Mouse (Mus musculus): ENCODE measurements at regions not wholly inside any gene's neighbourhood (a gene's known extent, or its start where the extent isn't known, plus 50 kb on each side); places are given as distances from the start of the nearest gene placed in this dataset.
A peak's percentile ranks its signal among the peaks of the same experiment; 100 is the strongest.

DNA sequence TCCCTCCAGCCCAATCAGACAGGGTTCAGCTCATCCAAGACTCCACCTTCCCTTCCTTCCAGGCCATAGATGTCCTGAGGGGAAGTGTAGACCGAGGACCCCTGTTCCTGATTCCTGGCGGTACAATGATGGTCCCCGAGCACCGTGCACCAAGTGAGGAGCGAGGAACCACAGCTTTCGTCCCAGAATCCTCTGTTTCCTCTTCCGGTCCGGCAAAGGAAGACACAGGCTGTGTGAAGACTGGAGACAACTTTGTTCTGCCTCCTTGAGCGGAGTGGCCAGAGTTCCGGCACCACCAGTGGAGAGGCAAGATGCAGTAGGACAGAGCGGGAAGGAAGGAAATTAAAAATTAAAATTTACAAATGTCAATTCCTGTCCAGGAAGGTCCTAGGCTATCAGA, 305.0 kb upstream of the Fam19a5 start:
- Histone ChIP-seq H3K36me3 (ENCODE audit: control insufficient read depth, insufficient read depth) (no peaks in the 10 kb centered on the region), H3K4me2 (ENCODE audit: low read depth, low read length) (no peak overlapping the region), H3K4me3 (ENCODE audit: low read depth, low read length) (no peak overlapping the region), H3K4me1 (ENCODE audit: control insufficient read depth, low read depth, low read length) (no peaks in the 10 kb centered on the region), H3K27me3 (ENCODE audit: control insufficient read depth, insufficient read depth, low read depth, low read length) (no peaks in the 10 kb centered on the region), H3K27ac (ENCODE audit: low read length) (no peak overlapping the region), H3K9ac (ENCODE audit: low read depth, low read length) (no peak overlapping the region), H3K9me3 (replicated peaks; ENCODE audit: control insufficient read depth, low read length) (no peaks in the 10 kb centered on the region; the same call in 1 of the 2 replicates)
- WGBS (ENCODE audit: insufficient replicate concordance): 73% methylated on average over 11 of the region's 11 CpGs
- no peak for ATAC-seq (ENCODE audit: low read depth)

DNA sequence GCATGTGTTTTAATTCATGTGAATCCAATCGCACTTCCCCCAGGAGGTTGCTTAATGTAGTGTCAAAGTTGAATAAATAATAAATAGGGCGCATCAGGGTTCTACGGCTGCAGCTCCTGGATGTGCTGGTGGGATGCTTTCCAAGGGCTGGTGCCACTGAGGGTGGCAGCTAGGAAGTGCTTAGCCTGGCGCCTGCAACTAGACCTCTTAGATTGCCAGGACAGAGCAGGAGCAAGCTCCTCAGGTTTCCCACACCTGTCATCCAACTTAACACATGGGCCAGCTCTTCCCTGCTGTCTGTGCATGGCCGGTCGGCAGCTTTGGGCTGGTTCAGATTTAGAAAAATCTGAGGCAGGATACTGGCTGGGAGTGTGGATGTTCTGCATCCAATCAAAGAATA, 282.6 kb upstream of the Fam19a5 start:
- Histone ChIP-seq H3K27me3 (ENCODE audit: control insufficient read depth, insufficient read depth, low read depth, low read length) (no peaks in the 10 kb centered on the region), H3K4me1 (ENCODE audit: control insufficient read depth, low read depth, low read length) (no peaks in the 10 kb centered on the region), H3K36me3 (ENCODE audit: control insufficient read depth, insufficient read depth) (no peaks in the 10 kb centered on the region), H3K9ac (ENCODE audit: low read depth, low read length) (no peak overlapping the region), H3K27ac (ENCODE audit: low read length) (no peak overlapping the region), H3K9me3 (replicated peaks; ENCODE audit: control insufficient read depth, low read length) (no peaks in the 10 kb centered on the region), H3K4me2 (ENCODE audit: low read depth, low read length) (no peak overlapping the region), H3K4me3 (ENCODE audit: low read depth, low read length) (no peak overlapping the region)
- no peak for ATAC-seq (ENCODE audit: low read depth)
- 68% methylated on average over 6 of the region's 6 CpGs for WGBS (ENCODE audit: insufficient replicate concordance)

DNA sequence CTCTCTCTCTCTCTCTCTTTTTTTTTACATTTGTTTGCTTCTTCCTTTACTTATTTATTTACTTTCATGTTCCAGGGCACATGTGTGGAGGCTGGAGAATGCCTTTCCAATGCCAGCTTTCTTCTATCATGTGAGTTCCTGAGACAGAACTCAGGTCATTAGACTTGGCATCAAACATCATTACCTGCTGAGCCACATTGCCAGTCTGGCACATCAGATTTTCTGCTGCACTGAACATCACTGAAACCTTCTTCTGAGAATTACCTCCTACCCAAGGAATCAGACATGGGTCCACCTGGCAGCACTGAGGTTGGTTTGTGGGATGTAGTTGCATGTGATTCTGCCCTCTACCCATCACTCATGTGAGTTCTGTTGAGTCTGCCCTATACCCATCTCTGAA, 279.2 kb upstream of the Fam19a5 start:
- Histone ChIP-seq H3K36me3 (ENCODE audit: control insufficient read depth, insufficient read depth) (no peaks in the 10 kb centered on the region), H3K4me1 (ENCODE audit: control insufficient read depth, low read depth, low read length) (no peaks in the 10 kb centered on the region), H3K4me3 (ENCODE audit: low read depth, low read length) (no peak overlapping the region), H3K9ac (ENCODE audit: low read depth, low read length) (no peak overlapping the region), H3K9me3 (replicated peaks; ENCODE audit: control insufficient read depth, low read length) (no peaks in the 10 kb centered on the region), H3K4me2 (ENCODE audit: low read depth, low read length) (no peak overlapping the region), H3K27me3 (ENCODE audit: control insufficient read depth, insufficient read depth, low read depth, low read length) (no peaks in the 10 kb centered on the region), H3K27ac (ENCODE audit: low read length) (no peak overlapping the region)
- ATAC-seq (ENCODE audit: low read depth): no peak

DNA sequence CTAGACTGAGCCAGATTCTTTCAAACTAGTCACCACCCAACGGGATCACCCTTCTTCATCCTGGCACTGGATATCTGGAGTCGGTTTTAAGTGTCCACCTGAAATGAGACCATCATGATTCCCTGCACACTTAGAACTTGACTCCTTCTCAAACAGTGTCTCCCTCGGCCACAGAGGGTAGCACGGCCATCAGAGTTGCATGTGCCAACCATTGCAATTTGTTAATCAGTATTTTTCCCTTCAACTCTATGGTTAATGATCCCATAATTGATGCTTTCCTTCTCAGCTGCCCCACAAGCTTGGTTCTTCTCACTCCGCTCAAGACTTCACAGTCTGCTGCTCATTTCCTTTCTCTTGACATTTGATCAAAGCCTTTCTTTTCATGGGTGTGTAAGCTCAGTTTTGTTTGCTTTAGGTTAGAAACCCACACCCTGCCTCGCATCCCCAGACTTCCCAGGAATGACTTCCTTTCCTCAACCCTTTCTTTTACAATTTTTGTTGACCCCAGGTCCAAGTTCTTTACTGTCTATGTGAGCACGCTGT, 253.0 kb upstream of the Fam19a5 start:
- WGBS (ENCODE audit: insufficient replicate concordance): 60% methylated on average over 7 of the region's 7 CpGs
- ATAC-seq (ENCODE audit: low read depth): no peak
- no peaks in the 10 kb centered on the region for H3K27me3 ChIP-seq (ENCODE audit: control insufficient read depth, insufficient read depth, low read depth, low read length)
- no peak overlapping the region for H3K27ac ChIP-seq (ENCODE audit: low read length)
- H3K9ac ChIP-seq (ENCODE audit: low read depth, low read length): no peak overlapping the region
- H3K4me2 ChIP-seq (ENCODE audit: low read depth, low read length): no peak overlapping the region
- H3K4me3 ChIP-seq (ENCODE audit: low read depth, low read length): no peak overlapping the region
- H3K9me3 ChIP-seq (replicated peaks; ENCODE audit: control insufficient read depth, low read length): no peaks in the 10 kb centered on the region
- no peaks in the 10 kb centered on the region for H3K36me3 ChIP-seq (ENCODE audit: control insufficient read depth, insufficient read depth)
- H3K4me1 ChIP-seq (ENCODE audit: control insufficient read depth, low read depth, low read length): no peaks in the 10 kb centered on the region

DNA sequence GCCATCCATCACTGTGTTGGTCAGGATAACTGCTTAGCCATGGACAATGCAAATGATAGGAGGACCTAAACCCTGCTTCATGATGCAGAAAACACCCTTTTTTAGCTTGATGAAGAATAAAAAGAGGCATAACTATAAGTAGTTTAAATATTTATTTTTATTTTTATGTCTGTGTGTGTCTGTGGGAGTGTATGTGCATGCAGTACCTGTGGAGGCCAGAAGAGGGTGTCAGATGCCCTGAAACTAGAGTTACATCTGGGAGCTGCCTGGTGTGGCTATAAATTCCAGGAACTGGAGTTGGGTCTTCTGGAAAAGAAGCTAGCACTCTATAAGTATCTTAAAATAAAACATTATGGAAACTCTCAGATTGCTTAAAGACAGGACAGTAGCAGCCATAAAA, 224.2 kb upstream of the Fam19a5 start:
- no peaks in the 10 kb centered on the region for H3K9me3 ChIP-seq (replicated peaks; ENCODE audit: control insufficient read depth, low read length)

DNA sequence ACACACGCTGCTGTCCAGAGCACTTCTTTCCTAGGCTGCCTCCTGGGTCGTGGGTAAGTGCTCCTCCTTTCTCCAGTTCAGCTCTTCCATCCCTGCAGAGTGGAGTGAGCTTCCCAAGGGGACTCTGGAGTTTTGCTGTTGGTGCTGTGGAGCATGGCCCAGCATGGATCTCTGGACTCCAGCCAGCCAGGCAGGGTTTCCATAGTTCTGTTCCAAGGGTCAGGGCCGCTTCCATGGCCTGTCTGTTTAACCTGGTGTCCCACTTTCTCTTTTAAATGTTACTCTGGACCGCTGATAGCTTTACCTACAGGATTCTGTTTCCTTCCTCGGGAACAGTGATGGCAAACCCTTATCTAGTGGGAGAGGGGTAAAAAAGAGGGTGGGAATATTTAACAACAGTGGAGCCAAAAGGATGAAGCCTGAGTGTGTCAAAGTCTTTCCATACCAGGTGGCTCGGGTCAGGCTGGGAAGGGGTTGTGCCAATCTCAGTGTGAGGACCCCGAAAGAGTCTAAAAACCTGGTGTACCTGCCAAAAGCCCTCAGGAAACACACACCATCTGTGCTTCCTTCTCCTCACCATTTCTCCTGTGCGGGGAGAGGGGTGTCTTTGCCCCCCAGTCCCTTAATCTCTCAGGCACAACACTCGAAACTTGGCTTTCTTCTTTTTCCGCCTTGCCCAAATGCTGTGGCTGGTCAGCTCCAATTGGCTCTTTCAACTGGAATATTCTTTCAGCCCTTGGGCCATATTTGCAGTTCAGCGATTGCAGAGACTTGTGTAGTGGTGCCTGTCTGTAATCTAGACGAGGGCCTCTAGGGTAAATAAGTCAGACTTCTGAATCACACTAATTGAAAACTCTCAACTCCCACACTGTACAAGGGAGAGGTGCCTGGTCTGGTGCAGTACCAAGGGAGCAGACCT, 222.8 kb upstream of the Fam19a5 start:
- no peak overlapping the region for H3K4me3 ChIP-seq (ENCODE audit: low read depth, low read length)
- H3K27me3 ChIP-seq (ENCODE audit: control insufficient read depth, insufficient read depth, low read depth, low read length): no peaks in the 10 kb centered on the region
- H3K4me1 ChIP-seq (ENCODE audit: control insufficient read depth, low read depth, low read length): no peaks in the 10 kb centered on the region
- H3K36me3 ChIP-seq (ENCODE audit: control insufficient read depth, insufficient read depth): no peaks in the 10 kb centered on the region
- no peak overlapping the region for H3K4me2 ChIP-seq (ENCODE audit: low read depth, low read length)
- H3K9me3 ChIP-seq (replicated peaks; ENCODE audit: control insufficient read depth, low read length): no peaks in the 10 kb centered on the region
- ATAC-seq (ENCODE audit: low read depth): peak; percentile 59
- H3K9ac ChIP-seq (ENCODE audit: low read depth, low read length): no peak overlapping the region
- whole genome bisulfite sequencing (ENCODE audit: insufficient replicate concordance): 51% methylated on average over 12 of the region's 12 CpGs
- no peak overlapping the region for H3K27ac ChIP-seq (ENCODE audit: low read length)

More for the DNA sequence above, 224.2 kb upstream of the Fam19a5 start:
- Histone ChIP-seq H3K27me3 (ENCODE audit: control insufficient read depth, insufficient read depth, low read depth, low read length) (no peaks in the 10 kb centered on the region), H3K36me3 (ENCODE audit: control insufficient read depth, insufficient read depth) (no peaks in the 10 kb centered on the region), H3K27ac (ENCODE audit: low read length) (no peak overlapping the region), H3K4me2 (ENCODE audit: low read depth, low read length) (no peak overlapping the region), H3K9ac (ENCODE audit: low read depth, low read length) (no peak overlapping the region), H3K4me1 (ENCODE audit: control insufficient read depth, low read depth, low read length) (no peaks in the 10 kb centered on the region), H3K4me3 (ENCODE audit: low read depth, low read length) (no peak overlapping the region)
- no peak for ATAC-seq (ENCODE audit: low read depth)

DNA sequence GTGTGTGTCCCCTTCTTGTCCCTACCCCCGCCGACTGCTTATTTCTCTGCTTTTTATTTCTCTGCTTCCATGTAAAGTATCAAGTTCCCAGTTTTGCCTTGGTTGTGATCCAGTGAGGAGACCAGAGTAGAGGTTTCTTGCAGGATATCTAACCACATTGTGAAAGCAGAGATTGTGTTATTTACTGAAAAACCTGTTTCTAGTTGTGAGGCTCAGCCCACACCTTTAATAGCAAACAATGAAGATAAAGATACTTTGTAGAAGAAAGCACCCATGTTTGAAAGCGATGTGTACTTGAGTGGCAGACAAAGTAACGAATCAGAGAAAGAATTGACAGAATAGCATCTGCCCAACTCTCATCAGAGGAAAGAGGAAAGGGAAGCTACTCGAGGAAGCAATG, 218.7 kb upstream of the Fam19a5 start:
- Histone ChIP-seq H3K4me2 (ENCODE audit: low read depth, low read length) (no peak overlapping the region), H3K27me3 (ENCODE audit: control insufficient read depth, insufficient read depth, low read depth, low read length) (no peaks in the 10 kb centered on the region), H3K9me3 (replicated peaks; ENCODE audit: control insufficient read depth, low read length) (no peaks in the 10 kb centered on the region), H3K4me1 (ENCODE audit: control insufficient read depth, low read depth, low read length) (no peaks in the 10 kb centered on the region), H3K36me3 (ENCODE audit: control insufficient read depth, insufficient read depth) (no peaks in the 10 kb centered on the region), H3K9ac (ENCODE audit: low read depth, low read length) (no peak overlapping the region), H3K27ac (ENCODE audit: low read length) (no peak overlapping the region), H3K4me3 (ENCODE audit: low read depth, low read length) (no peak overlapping the region)
- no peak for ATAC-seq (ENCODE audit: low read depth)
- WGBS (ENCODE audit: insufficient replicate concordance): 52% methylated on average over 5 of the region's 5 CpGs

DNA sequence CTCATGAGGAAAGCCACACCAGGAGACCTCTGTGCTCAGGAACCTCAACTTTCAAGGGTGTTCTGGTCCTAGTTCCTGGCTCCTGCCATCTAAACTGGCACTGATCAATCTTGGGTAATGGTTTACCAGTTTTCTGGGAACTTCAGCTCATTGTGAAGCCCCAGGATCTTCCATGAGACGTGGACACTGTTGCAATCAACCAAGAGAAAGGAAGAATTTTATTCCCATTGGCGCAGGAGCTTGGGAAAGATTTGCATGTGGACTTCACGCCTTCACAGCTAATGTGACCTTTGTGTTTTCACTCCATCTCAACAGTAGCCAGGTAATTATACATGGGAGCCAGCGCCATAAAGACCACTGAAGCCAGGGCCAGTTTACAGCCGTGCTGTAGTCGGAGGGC, 217.8 kb upstream of the Fam19a5 start:
- H3K27ac ChIP-seq (ENCODE audit: low read length): no peak overlapping the region
- no peaks in the 10 kb centered on the region for H3K27me3 ChIP-seq (ENCODE audit: control insufficient read depth, insufficient read depth, low read depth, low read length)
- no peak overlapping the region for H3K4me2 ChIP-seq (ENCODE audit: low read depth, low read length)
- H3K9ac ChIP-seq (ENCODE audit: low read depth, low read length): no peak overlapping the region
- H3K9me3 ChIP-seq (replicated peaks; ENCODE audit: control insufficient read depth, low read length): no peaks in the 10 kb centered on the region
- H3K36me3 ChIP-seq (ENCODE audit: control insufficient read depth, insufficient read depth): no peaks in the 10 kb centered on the region
- no peak overlapping the region for H3K4me3 ChIP-seq (ENCODE audit: low read depth, low read length)
- ATAC-seq (ENCODE audit: low read depth): no peak
- 52% methylated on average over 6 of the region's 6 CpGs for WGBS (ENCODE audit: insufficient replicate concordance)
- no peaks in the 10 kb centered on the region for H3K4me1 ChIP-seq (ENCODE audit: control insufficient read depth, low read depth, low read length)

DNA sequence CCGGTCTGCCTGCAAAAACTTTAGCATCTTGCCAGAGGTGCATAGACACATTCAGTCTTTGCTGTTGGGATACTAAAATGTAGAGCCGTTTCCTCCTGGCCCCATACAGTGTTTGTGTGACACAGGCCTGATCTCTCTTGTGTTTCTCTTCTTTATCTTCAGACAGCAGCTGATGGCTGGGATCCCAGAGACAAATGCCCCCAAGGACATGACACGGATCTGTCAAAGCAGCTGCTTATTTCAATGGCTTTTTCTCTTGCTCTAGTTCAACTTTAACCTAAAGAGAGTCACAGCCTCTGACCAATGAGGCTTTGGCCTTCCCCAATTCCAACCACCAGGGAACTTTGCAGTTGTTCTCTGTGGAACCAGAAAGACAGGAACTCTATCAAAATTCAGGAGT, 211.7 kb upstream of the Fam19a5 start:
- H3K27me3 ChIP-seq (ENCODE audit: control insufficient read depth, insufficient read depth, low read depth, low read length): no peaks in the 10 kb centered on the region
- H3K27ac ChIP-seq (ENCODE audit: low read length): no peak overlapping the region
- no peaks in the 10 kb centered on the region; the same call in 1 of the 2 replicates for H3K9me3 ChIP-seq (replicated peaks; ENCODE audit: control insufficient read depth, low read length)
- WGBS (ENCODE audit: insufficient replicate concordance): 54% methylated on average over 3 of the region's 3 CpGs
- no peaks in the 10 kb centered on the region for H3K36me3 ChIP-seq (ENCODE audit: control insufficient read depth, insufficient read depth)
- H3K9ac ChIP-seq (ENCODE audit: low read depth, low read length): no peak overlapping the region
- no peak for ATAC-seq (ENCODE audit: low read depth)
- H3K4me3 ChIP-seq (ENCODE audit: low read depth, low read length): no peak overlapping the region
- H3K4me1 ChIP-seq (ENCODE audit: control insufficient read depth, low read depth, low read length): no peaks in the 10 kb centered on the region
- no peak overlapping the region for H3K4me2 ChIP-seq (ENCODE audit: low read depth, low read length)

Data from liver, embryonic 16.5 days (tissue).